Mouse (Mus musculus) heart, adult 11 months (tissue): ENCODE results near the gene Olfr948.

Source experiments
- DNase-seq: peaks from one replicate; pipeline ENCODE4 v3.0.0; 2022

The Olfr948 gene

DNA sequence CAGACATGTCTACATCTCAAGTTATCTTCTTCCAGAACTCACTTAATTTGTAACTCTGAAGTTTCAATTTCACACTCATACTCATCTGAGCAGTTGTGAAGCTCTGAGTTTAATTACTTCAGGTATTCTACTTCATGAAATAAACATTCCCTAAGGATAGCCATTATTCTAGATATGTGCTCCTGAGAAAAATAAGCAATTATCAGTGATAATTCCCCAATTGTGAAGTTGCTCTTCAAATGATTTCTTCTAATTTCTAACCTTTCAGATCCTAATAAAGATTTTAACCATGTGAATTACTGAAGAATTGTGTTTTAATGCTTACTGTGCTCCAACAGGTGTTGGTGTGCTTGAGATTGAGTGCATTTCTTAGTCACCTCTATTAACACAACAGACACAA is at the start of gene Olfr948:
Gene Olfr948, minus strand, starts transcription at position 101 of the 400 bp plus-strand sequence.
- no peak for DNase-seq

- DNase-seq = no peak
Measured at GRCm38 (mm10) chr9:39287136-39287535, 38.7 kb downstream of the Olfr948 start.

GRCm38 (mm10) chr9:39276718-39277117 is 49.1 kb downstream of the Olfr948 start, which contains the start of gene Olfr945:
Gene Olfr945, minus strand, starts transcription at chr9:39276818.
- no peak for DNase-seq
